Mouse (Mus musculus) kidney, adult 2 months (tissue): ENCODE data around the gene Pbrm1. TPM values are rescaled to one million over a fixed set of nuclear protein-coding genes. Genes with fewer than 3 reads are reported as not detected.

Experiments
- DNase-seq: peaks from one replicate; pipeline ENCODE4 v3.0.0; 2021
- H3K27ac ChIP-seq: fragments of 200-500 bp; 2 replicates; pipeline ENCODE4 v1.5.1; 2012; ENCODE audit warnings: low read depth, low read length, control low read depth, inconsistent platforms; ENCODE audit not compliant: insufficient read depth
- H3K27me3 ChIP-seq: fragments of 200-500 bp; replicated peaks from 2 replicates; pipeline ENCODE4 v1.6.1; 2012; ENCODE audit warnings: mild to moderate bottlenecking, moderate library complexity, low read length, inconsistent platforms; ENCODE audit not compliant: control insufficient read depth, insufficient read depth
- H3K36me3 ChIP-seq: fragments of 200-500 bp; 2 replicates; pipeline ENCODE4 v1.6.1; 2012; ENCODE audit warnings: mild to moderate bottlenecking, moderate library complexity, low read length, inconsistent platforms; ENCODE audit not compliant: control insufficient read depth, insufficient read depth
- H3K4me1 ChIP-seq: fragments of 200-500 bp; 2 replicates; pipeline ENCODE4 v1.6.1; 2011; ENCODE audit warnings: low read length; ENCODE audit not compliant: control insufficient read depth, insufficient read depth
- H3K4me3 ChIP-seq: fragments of 200-500 bp; 2 replicates; pipeline ENCODE4 v1.5.1; 2011; ENCODE audit warnings: mild to moderate bottlenecking, low read depth, low read length, control low read depth; ENCODE audit not compliant: insufficient read depth
- CTCF ChIP-seq: fragments of 200-500 bp; conservative IDR thresholded peaks from 2 replicates; pipeline ENCODE4 v1.5.1; 2011; ENCODE audit warnings: low read depth, mild to moderate bottlenecking, control low read depth, low read length, moderate library complexity, mixed read lengths; ENCODE audit not compliant: insufficient read depth, insufficient read length
- POLR2A ChIP-seq: fragments of 200-500 bp; IDR thresholded peaks from one replicate; pipeline ENCODE4 v1.6.1; 2011; ENCODE audit warnings: low read depth, low read length, control low read depth
- WGBS: fragments of 180-500 bp; shearing (Covaris S2); methylation state at CpG from one replicate; pipeline ENCODE4 v1.1.7; 2018; 5-methylcytosine and 5-hydroxymethylcytosine counted together
- polyA plus RNA-seq: library from polyadenylated mRNA; depleted of rRNA; stranded (reverse); fragments of >200 nt; gene quantifications from 2 replicates; pipeline ENCODE4 v1.2.3, GENCODE M21; 2012

Pbrm1 gene
- polyA plus RNA-seq, 1 experiment, result 11.2 TPM

GRCm38 (mm10) chr14:31078597-31079208 lies 59.8 kb downstream of the Pbrm1 start:
- Histone ChIP-seq H3K4me1 (no peaks in the 10 kb centered on the region; the same call in 1 of the 2 replicates), H3K36me3 (peaks cover 10% of the 10 kb centered on the region), H3K4me3 (no peak overlapping the region), H3K27me3 (no peaks in the 10 kb centered on the region), H3K27ac (peak overlapping the region; percentile 75)
- TF ChIP-seq CTCF (no peak), POLR2A (no peak)
- no peak for DNase-seq
- WGBS, result 98% methylated on average over 3 of the region's 3 CpGs

GRCm38 (mm10) chr14:31079313-31080028 lies 60.5 kb downstream of the Pbrm1 start:
- H3K4me1 ChIP-seq, result no peaks in the 10 kb centered on the region; the same call in 1 of the 2 replicates
- H3K4me3 ChIP-seq, result no peak overlapping the region
- DNase-seq, result peak; percentile 86
- H3K27ac ChIP-seq, result no peak overlapping the region
- no peaks in the 10 kb centered on the region for H3K27me3 ChIP-seq
- TF ChIP-seq CTCF, result no peak
- TF ChIP-seq POLR2A, result no peak
- H3K36me3 ChIP-seq, result peaks cover 8% of the 10 kb centered on the region
- 64% methylated on average over 3 of the region's 3 CpGs for WGBS

- TF ChIP-seq POLR2A, result no peak
- no peak for TF ChIP-seq CTCF
- H3K36me3 ChIP-seq, result peaks cover 9% of the 10 kb centered on the region
Measured at GRCm38 (mm10) chr14:31081147-31081546, 62.2 kb downstream of the Pbrm1 start.

GRCm38 (mm10) chr14:31087433-31087832 lies 68.5 kb downstream of the Pbrm1 start:
- WGBS, result 77% methylated on average over 6 of the region's 6 CpGs
- Histone ChIP-seq H3K27ac (no peak overlapping the region), H3K4me3 (no peak overlapping the region), H3K36me3 (peaks cover 9% of the 10 kb centered on the region), H3K4me1 (no peaks in the 10 kb centered on the region), H3K27me3 (no peaks in the 10 kb centered on the region)
- DNase-seq, result peak; percentile 59
- TF ChIP-seq CTCF, result peak; percentile 67
- no peak for TF ChIP-seq POLR2A

More at GRCm38 (mm10) chr14:31081147-31081546, 62.2 kb downstream of the Pbrm1 start:
- Histone ChIP-seq H3K27me3 (no peaks in the 10 kb centered on the region), H3K4me3 (no peak overlapping the region), H3K4me1 (no peaks in the 10 kb centered on the region; the same call in 1 of the 2 replicates), H3K27ac (no peak overlapping the region)
- DNase-seq, result no peak

GRCm38 (mm10) chr14:31088515-31088914 lies 69.6 kb downstream of the Pbrm1 start:
- Histone ChIP-seq H3K27ac (no peak overlapping the region), H3K4me1 (no peaks in the 10 kb centered on the region), H3K27me3 (no peaks in the 10 kb centered on the region), H3K36me3 (peaks cover 7% of the 10 kb centered on the region), H3K4me3 (no peak overlapping the region)
- TF ChIP-seq POLR2A (no peak), CTCF (no peak)
- 97% methylated on average over 2 of the region's 2 CpGs for WGBS
- DNase-seq, result no peak

GRCm38 (mm10) chr14:31089918-31090317 lies 71.0 kb downstream of the Pbrm1 start:
- no peak for TF ChIP-seq CTCF
- no peak for TF ChIP-seq POLR2A
- Histone ChIP-seq H3K4me3 (no peak overlapping the region), H3K27ac (no peak overlapping the region), H3K4me1 (no peaks in the 10 kb centered on the region), H3K27me3 (no peaks in the 10 kb centered on the region), H3K36me3 (peaks cover 5% of the 10 kb centered on the region)
- DNase-seq, result no peak
- WGBS, result 76% methylated on average over 1 of the region's 1 CpGs

- no peak overlapping the region for H3K27ac ChIP-seq
- WGBS, result 80% methylated on average over 2 of the region's 2 CpGs
- no peaks in the 10 kb centered on the region for H3K27me3 ChIP-seq
- no peak for DNase-seq
- H3K4me3 ChIP-seq, result no peak overlapping the region
- no peaks in the 10 kb centered on the region for H3K4me1 ChIP-seq
- H3K36me3 ChIP-seq, result peaks cover 12% of the 10 kb centered on the region
- TF ChIP-seq POLR2A (no peak), CTCF (no peak)
Measured at GRCm38 (mm10) chr14:31105156-31105555, 86.2 kb downstream of the Pbrm1 start.
